Mouse (Mus musculus) left cerebral cortex, adult 8-10 months (tissue): Measurements from ENCODE around the gene Il4i1. TPM values are rescaled to one million over a fixed set of nuclear protein-coding genes. Genes with fewer than 3 reads are reported as not detected.

Source experiments
- microRNA-seq, 2 experiments: library from miRNA; unstranded; fragments of <30 nt; microRNA quantifications; one replicate each; pipeline ENCODE4 v1.2.0; 2022
- total RNA-seq, 4 experiments: library from RNA; stranded (reverse); gene quantifications; 2 replicates each; pipeline ENCODE4 v1.2.4; 2022

The Il4i1 gene
- total RNA-seq, 4 experiments from 2014 or later = 2.1 to 8.4 (median 5.8) TPM

Small RNA genes within 50 kb of the gene (microRNA-seq; reads per million reads assigned to microRNA genes)
- 0 reads per million in 2 experiments for gene Mir707

Other genes starting within 250 kb of the Il4i1 start
- not detected for gene Napsa, start 244.0 kb upstream of the Il4i1 start, total RNA-seq
- 10 to 100 TPM; 85.4 to 98.3 (median 97.3) TPM for gene Kcnc3, start 225.7 kb upstream of the Il4i1 start, total RNA-seq
- 10 to 100 TPM; 26.2 to 34.1 (median 29.1) TPM for gene Myh14, start 145.5 kb upstream of the Il4i1 start, total RNA-seq
- gene Izumo2, start 107.6 kb upstream of the Il4i1 start, total RNA-seq = not detected
- 10 to 100 TPM; 26.8 to 33.5 (median 30.9) TPM for gene Vrk3, start 68.0 kb upstream of the Il4i1 start, total RNA-seq
- under 1 TPM; 0.23 to 0.55 (median 0.42) TPM for gene Zfp473, start 65.3 kb upstream of the Il4i1 start, total RNA-seq
- gene Nup62, start 299 bp upstream of the Il4i1 start, total RNA-seq = 10 to 100 TPM; 28.7 to 31.4 (median 30.2) TPM
- 10 to 100 TPM; 23.8 to 26.8 (median 24.2) TPM for gene Atf5, start 271 bp downstream of the Il4i1 start, total RNA-seq
- gene Akt1s1, start 32.6 kb downstream of the Il4i1 start, total RNA-seq = 10 to 100 TPM; 53.8 to 68.8 (median 64.7) TPM
- gene Tbc1d17, start 32.7 kb downstream of the Il4i1 start, total RNA-seq = 10 to 100 TPM; 76.4 to 88.3 (median 82.2) TPM
- 10 to 100 TPM; 23.9 to 27.0 (median 24.4) TPM for gene Pnkp, start 40.8 kb downstream of the Il4i1 start, total RNA-seq
- gene Ptov1, start 53.4 kb downstream of the Il4i1 start, total RNA-seq = 100 to 1,000 TPM; 277 to 305 (median 293) TPM
- gene Med25, start 76.3 kb downstream of the Il4i1 start, total RNA-seq = 10 to 100 TPM; 80.5 to 97.9 (median 88.4) TPM
- 10 to 100 TPM; 21.8 to 28.6 (median 24.0) TPM for gene Fuz, start 79.7 kb downstream of the Il4i1 start, total RNA-seq
- gene Ap2a1, start 113.1 kb downstream of the Il4i1 start, total RNA-seq = 100 to 1,000 TPM; 312 to 359 (median 323) TPM
- 1 to 10 TPM; 2.0 to 2.5 (median 2.2) TPM for gene Tsks, start 126.8 kb downstream of the Il4i1 start, total RNA-seq
- gene Cpt1c, start 158.5 kb downstream of the Il4i1 start, total RNA-seq = 100 to 1,000 TPM in 1 of 4 experiments, 10 to 100 TPM in 3; 95.5 to 101 (median 98.3) TPM
- 100 to 1,000 TPM; 153 to 178 (median 175) TPM for gene Prmt1, start 170.2 kb downstream of the Il4i1 start, total RNA-seq
- gene Irf3, start 181.3 kb downstream of the Il4i1 start, total RNA-seq = 10 to 100 TPM; 23.6 to 42.1 (median 32.8) TPM
- 1 to 10 TPM; 2.3 to 5.1 (median 2.8) TPM for gene Bcl2l12, start 182.3 kb downstream of the Il4i1 start, total RNA-seq
- 100 to 1,000 TPM; 164 to 171 (median 170) TPM for gene Scaf1, start 200.0 kb downstream of the Il4i1 start, total RNA-seq
- 10 to 100 TPM; 13.7 to 18.8 (median 14.7) TPM for gene Rras, start 201.6 kb downstream of the Il4i1 start, total RNA-seq
- 10 to 100 TPM; 68.5 to 73.4 (median 71.5) TPM for gene Prr12, start 236.5 kb downstream of the Il4i1 start, total RNA-seq
- 10 to 100 TPM; 50.2 to 61.0 (median 57.9) TPM for gene Nosip, start 246.0 kb downstream of the Il4i1 start, total RNA-seq
- 10 to 100 TPM in 1 of 4 experiments, 1 to 10 TPM in 3; 6.7 to 11.5 (median 8.2) TPM for gene Prrg2, start 246.3 kb downstream of the Il4i1 start, total RNA-seq